Mouse (Mus musculus) ES-Bruce4 (cell line): ENCODE results near the gene Nedd8.

Source experiments
- CTCF ChIP-seq: IDR thresholded peaks from one replicate; pipeline ENCODE4 v1.8.1; 2011; ENCODE audit warnings: low read depth, low read length
- EP300 ChIP-seq: IDR thresholded peaks from 2 replicates; pipeline ENCODE4 v1.6.1; 2011; ENCODE audit warnings: low read depth, low read length; ENCODE audit not compliant: insufficient read depth
- POLR2A ChIP-seq: IDR thresholded peaks from one replicate; pipeline ENCODE4 v1.8.1; 2011; ENCODE audit warnings: low read length; ENCODE audit not compliant: insufficient read depth

- no peak for TF ChIP-seq POLR2A
- TF ChIP-seq CTCF, result peak; percentile 33
- TF ChIP-seq EP300, result no peak
These were observed 54.1 kb downstream of the Nedd8 start, which contains the start of gene Rec8 for GRCm38 (mm10) chr14:55617822-55618221.
